Mouse (Mus musculus) heart, embryonic 10.5 days (tissue): ENCODE measurements around the gene Rpn1. TPM values are rescaled to one million over a fixed set of nuclear protein-coding genes. Genes with fewer than 3 reads are reported as not detected.

ENCODE experiments used
- DNase-seq: peaks from one replicate; pipeline ENCODE4 v3.0.0-alpha.2; 2017; ENCODE audit warnings: low spot score
- H3K27ac ChIP-seq: fragments of 300-500 bp; sonication (generic); 2 replicates; pipeline ENCODE4 v1.5.1; 2016; ENCODE audit warnings: mild to moderate bottlenecking
- H3K27me3 ChIP-seq: fragments of 300-500 bp; sonication (generic); 2 replicates; pipeline ENCODE4 v1.6.1; 2016; ENCODE audit warnings: mild to moderate bottlenecking; ENCODE audit not compliant: poor library complexity, insufficient read depth, severe bottlenecking
- H3K36me3 ChIP-seq: fragments of 300-500 bp; sonication (generic); 2 replicates; pipeline ENCODE4 v1.6.1; 2016; ENCODE audit warnings: mild to moderate bottlenecking, moderate library complexity
- H3K4me1 ChIP-seq: fragments of 300-500 bp; sonication (generic); 2 replicates; pipeline ENCODE4 v1.6.1; 2016; ENCODE audit warnings: mild to moderate bottlenecking
- H3K4me3 ChIP-seq: fragments of 300-500 bp; sonication (generic); 2 replicates; pipeline ENCODE4 v1.5.1; 2016; ENCODE audit warnings: mild to moderate bottlenecking, moderate library complexity
- H3K9me3 ChIP-seq: fragments of 300-500 bp; sonication (generic); 2 replicates; pipeline ENCODE4 v1.6.1; 2016; ENCODE audit warnings: mild to moderate bottlenecking, moderate library complexity
- WGBS: fragments of 180-500 bp; shearing (Covaris S2); methylation state at CpG from one replicate; pipeline ENCODE4 v1.1.7; 2016; 5-methylcytosine and 5-hydroxymethylcytosine counted together
- polyA plus RNA-seq: library from polyadenylated mRNA; unstranded; fragments of >200 nt; fragmentation: Nextera tagmentation; extraction: Ambion mirVana; gene quantifications from 2 replicates; pipeline ENCODE4 v1.2.1, GENCODE M21; 2016

The Rpn1 gene
- 268 and 346 TPM in 2 replicates for polyA plus RNA-seq

DNA sequence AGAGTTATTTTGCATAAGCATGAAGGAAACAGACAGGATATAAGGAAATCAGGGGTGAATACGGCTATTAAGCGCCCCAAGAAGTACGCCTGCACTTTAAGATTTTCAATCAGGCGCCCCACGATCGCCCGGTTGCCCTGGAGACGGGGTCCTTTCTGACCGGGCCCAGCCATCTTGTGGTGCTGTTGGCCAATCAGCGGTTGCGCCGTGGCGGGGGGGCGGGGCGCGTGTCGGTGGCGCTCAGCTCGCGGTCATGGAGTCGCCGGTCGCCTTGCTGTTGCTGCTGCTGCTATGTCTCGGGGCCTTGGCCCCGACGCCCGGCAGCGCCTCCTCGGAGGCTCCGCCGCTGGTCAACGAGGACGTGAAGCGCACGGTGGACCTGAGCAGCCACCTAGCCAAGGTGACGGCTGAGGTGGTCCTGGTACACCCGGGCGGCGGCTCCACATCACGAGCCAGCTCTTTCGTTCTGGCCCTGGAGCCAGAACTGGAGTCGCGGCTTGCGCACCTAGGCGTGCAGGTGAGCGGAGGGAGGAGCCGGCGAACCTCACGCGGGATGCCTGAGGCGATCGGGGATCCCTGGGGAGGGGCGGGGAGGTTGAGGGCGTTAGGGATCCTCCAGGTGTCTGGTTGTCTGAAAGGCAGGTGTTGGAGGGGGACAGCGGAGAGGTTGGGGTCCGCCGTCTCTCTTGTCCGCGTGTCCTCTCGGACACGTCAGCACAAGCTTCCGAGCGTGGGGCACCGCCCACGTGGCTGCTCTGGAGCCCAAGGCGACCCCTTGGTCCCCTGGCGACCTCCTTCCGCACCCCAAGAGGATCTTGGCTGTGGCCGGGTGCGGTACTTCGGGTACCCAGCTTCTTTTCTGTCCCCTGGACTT is at the start of gene Rpn1:
TSS of gene Rpn1 (plus strand) at position 205 of the 874 bp plus-strand sequence.
- Histone ChIP-seq H3K27me3 (peaks cover 11% of the 10 kb centered on the region; the same call in 1 of the 2 replicates), H3K36me3 (peaks cover 17% of the 10 kb centered on the region), H3K4me1 (peaks cover 20% of the 10 kb centered on the region), H3K27ac (peak within 1 kb of the TSS; percentile 94), H3K9me3 (no peaks in the 10 kb centered on the region), H3K4me3 (peak within 1 kb of the TSS; percentile 100)
- DNase-seq = peak; percentile 98
- under 1% methylated on average over 71 of the region's 71 CpGs for WGBS

DNA sequence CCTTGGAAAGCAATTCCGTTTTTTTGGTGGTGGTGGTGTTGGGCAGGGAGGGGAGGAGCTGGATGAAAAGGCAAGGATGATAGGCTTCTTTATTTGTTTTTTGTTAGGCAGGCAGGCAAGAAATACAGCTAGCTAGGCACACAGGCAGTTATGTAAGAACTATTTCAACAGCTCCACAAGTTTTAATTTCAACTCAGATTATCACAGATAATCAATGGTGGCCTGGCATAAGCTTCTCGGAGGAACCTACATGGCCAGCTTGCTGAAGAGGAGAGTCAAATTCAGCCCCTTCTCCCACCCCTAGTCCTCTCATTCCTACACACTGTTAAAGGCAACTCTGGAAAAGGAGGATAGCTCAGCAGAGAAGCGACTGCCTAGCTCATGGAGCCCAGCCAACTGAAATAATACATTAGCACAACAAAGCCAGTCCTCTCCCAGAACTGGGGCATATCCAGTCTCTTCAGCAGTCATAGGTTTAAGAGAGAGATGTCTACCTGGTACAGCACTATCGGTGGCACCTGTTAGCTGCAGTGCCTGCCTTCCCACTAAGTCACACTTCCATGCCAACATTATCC is 46.7 kb upstream of the Rpn1 start:
- DNase-seq = no peak
- H3K9me3 ChIP-seq = no peaks in the 10 kb centered on the region
- H3K36me3 ChIP-seq = peaks cover 20% of the 10 kb centered on the region
- H3K4me1 ChIP-seq = peaks cover 18% of the 10 kb centered on the region
- WGBS = 84% methylated on average over 4 of the region's 4 CpGs
- H3K27me3 ChIP-seq = no peaks in the 10 kb centered on the region
- H3K4me3 ChIP-seq = no peak overlapping the region
- H3K27ac ChIP-seq = no peak overlapping the region

DNA sequence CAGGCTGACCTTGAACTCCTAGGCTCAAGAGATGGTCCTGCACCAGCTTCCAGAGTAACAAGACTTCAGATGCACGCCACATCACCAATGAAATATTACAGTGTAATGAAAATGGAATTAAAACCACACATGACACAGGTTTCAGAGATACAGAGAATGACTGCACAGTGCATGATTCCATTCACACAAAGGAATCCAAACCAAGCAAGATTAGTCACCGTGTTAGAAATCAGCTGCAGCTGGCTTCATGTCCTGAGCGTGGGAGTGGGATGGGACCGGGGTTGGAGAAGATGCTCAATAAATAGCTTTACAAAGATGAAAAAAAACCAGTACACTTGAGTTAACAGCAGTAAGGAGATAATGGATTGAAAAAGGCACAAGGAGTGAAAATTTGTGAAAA is 44.9 kb upstream of the Rpn1 start:
- Histone ChIP-seq H3K9me3 (no peaks in the 10 kb centered on the region), H3K4me1 (peaks cover 36% of the 10 kb centered on the region), H3K27me3 (no peaks in the 10 kb centered on the region), H3K36me3 (peaks cover 20% of the 10 kb centered on the region), H3K27ac (no peak overlapping the region), H3K4me3 (no peak overlapping the region)
- DNase-seq = no peak
- 94% methylated on average over 4 of the region's 4 CpGs for WGBS

DNA sequence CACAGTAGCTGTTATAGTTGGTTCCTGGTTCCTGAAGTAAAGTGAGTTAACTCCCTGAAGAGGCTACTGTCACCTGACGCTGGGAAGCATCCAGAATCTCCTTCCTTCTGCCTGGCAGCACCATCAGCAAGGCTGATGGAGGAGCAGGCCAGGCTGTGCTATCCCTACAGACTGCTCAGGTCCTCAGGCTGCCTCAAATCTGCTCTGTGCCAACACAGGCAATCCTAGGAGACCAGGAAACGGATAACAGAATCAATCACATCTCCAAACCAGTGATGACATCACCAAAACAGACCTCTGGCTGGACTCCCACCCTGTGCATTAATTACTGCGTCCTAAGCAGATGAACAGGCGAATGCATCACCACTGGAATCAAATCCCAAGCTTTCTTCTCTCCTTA is 43.1 kb upstream of the Rpn1 start:
- Histone ChIP-seq H3K9me3 (no peaks in the 10 kb centered on the region), H3K36me3 (peaks cover 16% of the 10 kb centered on the region), H3K27me3 (no peaks in the 10 kb centered on the region), H3K4me1 (peaks cover 42% of the 10 kb centered on the region), H3K27ac (peak overlapping the region; percentile 74; the same call in 1 of the 2 replicates), H3K4me3 (no peak overlapping the region; the same call in 1 of the 2 replicates)
- WGBS = 60% methylated on average over 4 of the region's 4 CpGs
- no peak for DNase-seq

DNA sequence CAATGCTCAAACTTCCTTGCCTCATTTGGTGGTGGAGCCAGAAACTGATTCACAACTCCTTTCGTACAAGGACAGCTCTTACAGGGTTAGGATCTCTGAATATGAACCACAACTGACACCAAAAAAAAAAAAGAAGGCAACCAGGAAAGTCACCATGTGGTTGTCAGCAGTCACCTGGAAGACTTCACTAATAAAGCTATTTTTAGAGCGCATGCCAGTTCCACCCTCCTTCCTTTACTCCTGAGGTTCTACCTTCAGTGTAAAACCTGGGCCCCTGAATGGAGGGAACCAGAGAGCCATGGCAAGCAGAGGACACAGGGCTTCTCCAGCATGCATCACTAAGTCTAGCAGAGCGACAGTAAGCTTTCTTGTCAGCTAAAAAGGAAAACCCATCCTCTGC is 41.9 kb upstream of the Rpn1 start:
- H3K4me3 ChIP-seq = peak overlapping the region; percentile 9; the same call in 1 of the 2 replicates
- H3K4me1 ChIP-seq = peaks cover 42% of the 10 kb centered on the region
- H3K27me3 ChIP-seq = no peaks in the 10 kb centered on the region
- no peak for DNase-seq
- 77% methylated on average over 3 of the region's 3 CpGs for WGBS
- peak overlapping the region; percentile 17; the same call in 1 of the 2 replicates for H3K27ac ChIP-seq
- no peaks in the 10 kb centered on the region for H3K9me3 ChIP-seq
- H3K36me3 ChIP-seq = peaks cover 10% of the 10 kb centered on the region

DNA sequence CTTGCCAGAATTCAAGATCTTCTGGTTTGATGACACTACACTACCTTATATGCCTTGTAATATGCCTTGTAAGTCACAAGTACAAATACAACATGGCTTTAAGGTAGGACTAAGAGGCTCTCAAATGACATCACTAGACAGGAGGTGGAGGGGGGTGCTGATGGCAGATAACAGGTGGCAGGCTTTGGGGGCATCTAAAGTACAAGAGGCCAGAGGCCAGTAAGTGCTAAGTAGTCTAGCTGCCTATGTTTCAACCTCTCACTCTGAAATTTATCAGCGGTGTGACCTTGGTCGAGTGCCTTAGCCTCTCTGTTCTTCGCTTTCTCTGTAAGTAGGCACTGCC is 40.1 kb upstream of the Rpn1 start:
- Histone ChIP-seq H3K4me3 (peak overlapping the region; percentile 97), H3K27ac (peak overlapping the region; percentile 97), H3K27me3 (no peaks in the 10 kb centered on the region), H3K9me3 (no peaks in the 10 kb centered on the region), H3K4me1 (peaks cover 39% of the 10 kb centered on the region), H3K36me3 (0 out of 2 replicates have a peak, but pooled peaks cover 3% of the 10 kb centered on the region)
- no peak for DNase-seq
- 0% methylated on average over 3 of the region's 3 CpGs for WGBS

DNA sequence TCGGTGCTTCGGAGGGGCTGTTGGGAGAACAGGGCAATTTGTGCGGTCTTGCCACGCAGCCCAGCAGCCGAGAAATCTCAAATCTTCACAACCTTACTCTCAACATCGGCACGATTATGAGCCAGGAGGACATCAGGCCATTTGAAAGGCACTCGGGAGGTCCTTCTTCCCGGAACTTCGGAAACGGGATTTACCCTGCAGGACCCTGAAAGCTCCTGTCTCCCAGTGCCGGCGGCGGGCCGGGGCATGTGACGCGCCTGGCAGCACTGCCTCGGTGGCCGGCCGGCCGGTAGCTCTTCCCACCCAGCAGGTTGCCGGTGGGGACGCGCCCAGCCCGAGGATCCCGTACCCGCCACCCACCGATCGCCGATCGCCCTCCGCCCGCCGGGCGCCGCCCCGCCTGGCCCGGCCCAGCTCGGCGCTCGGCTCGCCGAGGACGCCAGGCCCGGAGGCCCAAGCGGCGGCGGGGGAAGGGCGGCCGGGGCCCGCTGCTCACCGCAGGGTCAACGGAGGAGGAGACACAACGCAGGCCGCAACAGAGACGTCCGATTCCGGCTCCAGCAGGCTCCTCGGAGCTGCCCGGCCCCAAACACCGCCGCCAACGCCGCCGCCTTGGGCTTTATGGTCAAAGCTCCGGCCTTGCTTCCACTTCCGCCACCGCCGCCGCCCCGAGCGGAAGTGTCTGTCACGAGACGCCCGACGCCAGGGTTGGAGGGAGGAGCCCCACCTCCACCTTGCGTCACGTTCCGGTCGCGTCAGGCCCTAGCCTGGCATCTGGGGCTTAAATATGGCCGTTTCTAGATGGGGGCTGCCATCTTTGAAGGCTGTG is 39.5 kb upstream of the Rpn1 start, which contains the start of gene Rab7:
TSS of gene Rab7 (minus strand) at position 694 of the 829 bp plus-strand sequence.
- Histone ChIP-seq H3K4me3 (peak within 1 kb of the TSS; percentile 97), H3K27ac (peak within 1 kb of the TSS; percentile 97), H3K9me3 (no peaks in the 10 kb centered on the region), H3K27me3 (no peaks in the 10 kb centered on the region), H3K36me3 (no peaks in the 10 kb centered on the region), H3K4me1 (peaks cover 39% of the 10 kb centered on the region)
- under 1% methylated on average over 76 of the region's 82 CpGs for WGBS
- peak; percentile 98 for DNase-seq

DNA sequence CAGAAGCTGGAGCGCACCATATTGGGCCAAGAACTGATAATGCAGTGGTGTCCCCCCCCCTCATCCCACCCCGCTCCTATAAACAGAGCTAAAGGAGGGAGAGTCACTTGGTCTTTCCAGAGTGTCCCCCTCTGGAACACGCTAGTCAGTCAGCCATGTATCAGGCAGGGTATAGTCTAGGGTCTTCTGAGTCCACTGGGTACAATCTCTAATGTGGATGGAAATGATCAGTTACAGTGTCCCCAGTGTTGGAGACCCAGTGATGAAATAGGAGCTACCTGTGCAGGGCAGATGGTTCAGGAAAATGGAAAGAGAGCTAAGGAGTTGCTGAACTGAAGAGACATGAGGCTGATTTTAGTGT is 38.9 kb upstream of the Rpn1 start:
- 28% methylated on average over 3 of the region's 3 CpGs for WGBS
- Histone ChIP-seq H3K27ac (peak overlapping the region; percentile 97), H3K4me3 (peak overlapping the region; percentile 97), H3K9me3 (no peaks in the 10 kb centered on the region), H3K4me1 (peaks cover 39% of the 10 kb centered on the region), H3K27me3 (no peaks in the 10 kb centered on the region), H3K36me3 (no peaks in the 10 kb centered on the region)
- DNase-seq = no peak

DNA sequence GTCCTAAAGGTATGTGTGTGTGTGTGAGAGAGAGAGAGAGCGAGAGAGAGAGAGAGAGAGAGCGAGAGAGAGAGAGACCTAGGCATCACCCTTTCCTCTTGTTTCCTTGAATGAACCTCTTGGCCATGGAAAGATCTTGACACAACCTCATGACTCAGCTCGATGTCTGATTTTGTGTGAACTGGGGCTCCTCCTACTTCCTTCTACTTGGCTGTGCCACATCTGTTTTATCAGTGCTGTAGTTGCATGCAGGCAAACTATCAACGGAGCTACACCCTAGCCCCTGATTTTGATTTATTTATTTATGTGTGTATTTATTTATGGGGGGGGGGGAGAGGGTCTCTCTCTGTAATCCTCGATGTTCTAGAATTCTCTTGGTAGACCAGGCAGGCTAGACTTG is 36.4 kb upstream of the Rpn1 start:
- 69% methylated on average over 5 of the region's 5 CpGs for WGBS
- Histone ChIP-seq H3K4me1 (peaks cover 21% of the 10 kb centered on the region), H3K27ac (no peak overlapping the region), H3K9me3 (no peaks in the 10 kb centered on the region), H3K4me3 (no peak overlapping the region), H3K27me3 (no peaks in the 10 kb centered on the region), H3K36me3 (no peaks in the 10 kb centered on the region)
- no peak for DNase-seq

DNA sequence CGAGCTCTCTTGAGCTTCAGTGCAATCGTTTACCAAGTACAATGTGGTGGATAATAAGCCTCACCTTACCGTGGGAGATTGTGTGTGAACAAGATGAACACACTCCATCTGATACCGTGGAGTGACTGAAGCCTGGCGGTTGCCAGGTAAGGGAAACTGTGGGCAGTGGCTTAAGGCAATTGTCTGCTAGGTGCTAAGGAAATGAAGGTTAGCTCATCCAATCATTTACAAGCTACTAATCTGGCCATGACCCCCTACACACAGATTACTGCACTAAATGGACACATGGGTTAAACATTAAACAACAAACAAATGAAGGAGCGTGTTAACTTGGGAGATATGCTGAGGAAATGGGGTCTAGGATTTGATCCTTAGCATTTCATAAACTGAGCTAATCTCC is 35.3 kb upstream of the Rpn1 start:
- Histone ChIP-seq H3K4me3 (no peak overlapping the region), H3K4me1 (peaks cover 10% of the 10 kb centered on the region), H3K9me3 (no peaks in the 10 kb centered on the region), H3K36me3 (no peaks in the 10 kb centered on the region), H3K27me3 (peaks cover 7% of the 10 kb centered on the region), H3K27ac (no peak overlapping the region)
- DNase-seq = no peak
- WGBS = 66% methylated on average over 6 of the region's 6 CpGs

DNA sequence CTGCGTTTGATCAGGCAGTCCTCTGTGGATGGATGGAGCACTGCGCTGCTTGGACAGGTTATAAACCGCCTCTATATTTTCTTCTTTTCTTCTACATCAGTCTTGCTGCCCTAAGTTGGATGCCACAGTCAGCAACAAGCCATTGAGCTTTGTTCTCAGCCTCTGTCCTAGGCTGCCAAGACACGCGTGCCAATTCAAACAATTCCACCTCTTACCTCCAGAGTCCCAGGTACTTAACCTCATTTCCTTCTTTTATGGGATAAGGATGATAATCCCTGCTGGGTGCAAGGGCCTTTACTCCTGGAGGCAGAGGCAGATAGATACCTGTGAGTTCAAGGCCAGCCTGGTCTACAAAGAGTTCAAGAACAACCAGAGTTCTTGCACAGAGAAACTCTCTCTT is 33.1 kb upstream of the Rpn1 start:
- H3K27ac ChIP-seq = no peak overlapping the region
- 85% methylated on average over 5 of the region's 5 CpGs for WGBS

DNA sequence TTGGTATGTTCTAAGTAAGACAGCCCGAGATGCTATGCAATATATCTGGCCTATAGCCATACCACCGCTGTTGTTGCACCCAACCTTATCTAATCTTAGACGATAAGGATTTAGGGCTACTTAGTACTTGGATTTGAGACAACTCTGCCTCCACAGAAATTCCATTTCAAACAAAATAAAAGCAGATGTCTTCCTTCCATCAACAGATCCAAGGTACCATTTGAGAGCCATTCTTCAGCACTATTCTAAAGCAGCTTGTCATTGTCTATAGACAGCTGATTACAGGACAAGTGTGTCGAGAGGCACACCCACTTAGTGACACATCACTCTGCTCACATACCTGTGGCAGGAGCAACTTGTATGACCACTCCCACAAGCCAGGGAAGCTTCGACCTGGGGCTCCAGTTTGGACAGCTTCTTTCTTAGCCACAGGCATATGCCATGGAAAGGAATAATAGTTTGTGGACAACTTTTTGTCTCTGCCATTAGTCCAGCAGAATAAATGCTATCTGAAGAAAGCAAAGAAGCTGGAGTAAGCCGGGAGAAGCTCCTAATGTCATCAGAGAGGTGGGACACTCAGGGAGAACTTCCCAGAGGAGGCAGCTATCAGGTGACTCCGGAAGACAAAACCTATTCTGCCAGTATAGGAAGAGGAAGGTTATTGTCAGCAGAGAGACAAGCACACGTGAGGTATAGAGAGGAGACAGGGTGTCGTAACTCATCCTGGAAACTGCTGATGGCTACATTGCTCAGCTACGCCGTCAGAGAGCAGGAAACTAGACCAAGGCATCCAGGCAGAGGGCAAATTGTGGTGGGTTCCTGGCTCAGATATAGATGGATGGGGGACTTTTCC is 30.8 kb upstream of the Rpn1 start:
- no peaks in the 10 kb centered on the region for H3K9me3 ChIP-seq
- peaks cover 14% of the 10 kb centered on the region for H3K27me3 ChIP-seq
- H3K4me3 ChIP-seq = no peak overlapping the region
- WGBS = 52% methylated on average over 11 of the region's 11 CpGs
- no peaks in the 10 kb centered on the region for H3K36me3 ChIP-seq
- no peaks in the 10 kb centered on the region; the same call in 1 of the 2 replicates for H3K4me1 ChIP-seq
- no peak for DNase-seq
- no peak overlapping the region for H3K27ac ChIP-seq

More for the DNA sequence above, 33.1 kb upstream of the Rpn1 start:
- Histone ChIP-seq H3K4me3 (no peak overlapping the region), H3K4me1 (no peaks in the 10 kb centered on the region), H3K27me3 (peaks cover 14% of the 10 kb centered on the region), H3K9me3 (no peaks in the 10 kb centered on the region), H3K36me3 (no peaks in the 10 kb centered on the region)
- DNase-seq = no peak
